Mouse (Mus musculus): ENCODE measurements around the gene Baz2b. TPM values are rescaled to one million over a fixed set of nuclear protein-coding genes. Genes with fewer than 3 reads are reported as not detected.

Gene Baz2b
- total and polyA plus RNA-seq, 2 experiments from 2014 or later, result 72.3 to 89.3 TPM

DNA sequence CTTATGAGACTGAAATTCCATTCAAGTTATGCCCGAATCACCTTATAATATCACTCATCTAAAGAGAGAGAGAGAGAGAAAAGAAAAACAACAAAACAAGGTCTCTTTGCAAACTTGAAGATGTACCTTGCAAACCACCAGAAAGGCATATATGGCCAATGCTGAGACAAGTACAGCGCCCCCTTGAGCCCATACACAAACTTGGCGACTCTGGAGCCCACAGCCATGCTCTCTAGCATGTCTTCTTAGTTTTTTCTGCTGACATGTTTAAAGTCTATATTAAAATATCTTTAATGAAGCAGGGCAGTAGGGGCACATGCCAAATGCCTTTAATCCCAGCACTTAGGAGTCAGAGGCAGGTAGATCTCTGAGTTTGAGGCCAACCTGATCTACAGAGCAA is 36.4 kb downstream of the Baz2b start:
- TF ChIP-seq CTCF (IDR thresholded peaks at IDR 0.05), result no peak

DNA sequence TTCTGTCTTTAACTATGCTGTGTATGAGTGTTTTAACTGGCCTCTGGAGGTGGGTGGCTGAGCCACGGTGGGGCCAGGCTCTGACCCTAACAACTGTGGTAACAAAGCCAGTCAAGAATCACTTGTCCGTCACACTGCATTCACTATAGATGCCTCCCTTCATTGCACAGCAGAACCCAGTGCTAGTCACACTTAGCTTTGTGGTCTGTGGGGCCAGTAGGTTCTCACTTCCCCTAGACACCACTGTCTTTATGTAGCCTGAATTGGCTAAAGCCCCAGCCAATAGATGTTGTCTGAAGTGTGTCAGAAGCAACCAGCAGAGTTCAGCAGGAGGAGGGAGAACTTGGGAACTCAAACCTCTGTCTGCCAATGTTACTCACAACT is 37.1 kb downstream of the Baz2b start:
- no peak overlapping the region for H3K4me3 ChIP-seq (ENCODE audit: low read depth, low read length)
- ATAC-seq (ENCODE audit: low FRiP score) (no peak), DNase-seq (ENCODE audit: low spot score) (no peak)
- 53% methylated on average over 2 of the region's 2 CpGs for WGBS
- no peak overlapping the region for H3K4me2 ChIP-seq (ENCODE audit: low read depth, low read length, poor library complexity, severe bottlenecking)
- no peaks in the 10 kb centered on the region for H3K9me3 ChIP-seq (ENCODE audit: low read length)
- H3K36me3 ChIP-seq (ENCODE audit: insufficient read depth, low read length), result no peaks in the 10 kb centered on the region
- no peaks in the 10 kb centered on the region for H3K4me1 ChIP-seq (ENCODE audit: insufficient read depth, low read length)
- no peak overlapping the region for H3K9ac ChIP-seq (replicated peaks; ENCODE audit: low read length, poor library complexity, severe bottlenecking)
- no peaks in the 10 kb centered on the region for H3K27me3 ChIP-seq (ENCODE audit: insufficient read depth, low read length)
- no peak overlapping the region for H3K27ac ChIP-seq (ENCODE audit: low read depth, low read length)
- no peak for TF ChIP-seq CTCF (IDR thresholded peaks at IDR 0.05)

More for the DNA sequence above, 36.4 kb downstream of the Baz2b start:
- no peak overlapping the region for H3K27ac ChIP-seq (ENCODE audit: low read depth, low read length)
- H3K36me3 ChIP-seq (ENCODE audit: insufficient read depth, low read length), result no peaks in the 10 kb centered on the region
- H3K9ac ChIP-seq (replicated peaks; ENCODE audit: low read length, poor library complexity, severe bottlenecking), result no peak overlapping the region
- H3K4me3 ChIP-seq (ENCODE audit: low read depth, low read length), result no peak overlapping the region
- no peak for DNase-seq (ENCODE audit: low spot score)
- no peaks in the 10 kb centered on the region for H3K4me1 ChIP-seq (ENCODE audit: insufficient read depth, low read length)
- no peaks in the 10 kb centered on the region for H3K27me3 ChIP-seq (ENCODE audit: insufficient read depth, low read length)
- no peaks in the 10 kb centered on the region for H3K9me3 ChIP-seq (ENCODE audit: low read length)
- ATAC-seq (ENCODE audit: low FRiP score), result no peak
- WGBS, result 56% methylated on average over 3 of the region's 3 CpGs
- no peak overlapping the region for H3K4me2 ChIP-seq (ENCODE audit: low read depth, low read length, poor library complexity, severe bottlenecking)

DNA sequence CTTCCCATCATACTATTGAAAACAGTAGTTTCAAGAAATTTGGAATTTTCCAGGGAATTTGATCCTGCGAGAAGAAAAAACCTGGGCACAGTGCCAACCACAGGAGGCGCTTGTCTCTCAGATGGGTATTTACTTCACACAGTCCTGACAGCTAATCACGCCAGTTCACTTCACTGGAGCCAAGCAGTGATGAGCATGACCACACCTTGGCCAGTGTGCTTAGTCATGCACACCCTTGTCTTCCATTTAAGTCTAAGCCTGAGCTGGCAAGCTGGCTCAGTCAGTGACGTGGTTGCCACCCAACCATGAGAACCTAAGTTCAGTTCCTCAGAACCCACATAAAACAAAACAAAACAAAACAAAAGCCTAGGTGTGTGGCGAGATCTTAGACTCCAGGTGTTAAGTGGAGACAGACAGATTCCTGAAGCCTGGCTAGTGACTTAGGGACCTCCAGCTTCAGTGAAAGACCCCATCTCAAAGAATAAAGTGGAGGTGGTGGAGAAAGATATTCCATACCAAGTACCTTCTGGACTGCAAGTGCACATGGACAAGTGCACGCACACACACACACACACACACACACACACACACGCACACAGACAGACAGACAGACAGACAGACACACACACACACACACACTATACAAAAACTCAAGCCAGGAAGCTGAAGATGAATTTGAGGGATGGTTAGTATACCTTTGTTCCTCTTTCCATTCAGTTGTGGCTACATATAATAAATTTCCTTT is 37.7 kb downstream of the Baz2b start:
- DNase-seq (ENCODE audit: low spot score) (peak; percentile 24), ATAC-seq (ENCODE audit: low FRiP score) (no peak)
- Histone ChIP-seq H3K36me3 (ENCODE audit: insufficient read depth, low read length) (no peaks in the 10 kb centered on the region), H3K9ac (replicated peaks; ENCODE audit: low read length, poor library complexity, severe bottlenecking) (no peak overlapping the region), H3K27me3 (ENCODE audit: insufficient read depth, low read length) (no peaks in the 10 kb centered on the region), H3K27ac (ENCODE audit: low read depth, low read length) (no peak overlapping the region), H3K4me1 (ENCODE audit: insufficient read depth, low read length) (no peaks in the 10 kb centered on the region), H3K9me3 (ENCODE audit: low read length) (no peaks in the 10 kb centered on the region), H3K4me2 (ENCODE audit: low read depth, low read length, poor library complexity, severe bottlenecking) (no peak overlapping the region), H3K4me3 (ENCODE audit: low read depth, low read length) (no peak overlapping the region)
- WGBS, result 67% methylated on average over 7 of the region's 7 CpGs
- no peak for TF ChIP-seq CTCF (IDR thresholded peaks at IDR 0.05)

DNA sequence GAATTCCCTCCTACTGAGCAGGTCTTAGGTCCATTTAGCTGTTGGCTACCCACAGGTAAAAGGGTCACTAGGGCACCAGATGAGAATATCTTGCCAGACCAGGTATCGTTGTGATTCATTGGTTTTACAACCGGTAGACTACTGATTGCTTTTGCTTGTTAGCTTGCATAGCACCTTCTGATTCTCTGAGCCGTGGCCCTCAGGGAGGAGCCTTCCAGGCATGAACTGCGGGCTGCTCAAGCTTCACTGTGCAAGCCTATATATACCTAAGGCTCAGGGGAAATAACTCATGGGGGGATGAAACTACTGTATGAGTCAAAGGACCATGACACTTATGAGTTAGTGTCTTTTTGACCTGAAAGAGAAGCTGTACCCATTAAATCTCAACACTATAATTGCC is 42.8 kb downstream of the Baz2b start:
- no peak for ATAC-seq (ENCODE audit: low FRiP score)
- 93% methylated on average over 4 of the region's 4 CpGs for WGBS
- TF ChIP-seq CTCF (IDR thresholded peaks at IDR 0.05), result no peak

DNA sequence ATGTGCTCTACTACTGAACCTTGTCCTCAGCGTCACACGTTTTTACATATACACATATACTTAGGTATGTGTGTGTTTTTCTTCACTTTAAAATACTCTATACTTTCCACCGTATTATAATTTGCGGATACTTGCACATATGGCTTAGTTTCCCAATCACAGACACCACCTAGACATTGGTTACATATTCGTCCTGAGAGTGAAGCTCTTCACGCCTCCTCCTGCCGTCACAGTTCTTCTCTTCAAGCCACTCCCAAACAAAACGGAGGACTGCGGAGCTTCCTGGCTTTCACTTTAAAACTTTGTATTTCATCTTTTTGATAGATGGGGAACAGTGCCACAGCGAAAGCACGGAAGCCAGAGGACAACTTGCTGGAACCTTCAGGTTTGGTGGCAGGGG is 44.0 kb downstream of the Baz2b start:
- TF ChIP-seq CTCF (IDR thresholded peaks at IDR 0.05), result no peak
- Histone ChIP-seq H3K4me2 (ENCODE audit: low read depth, low read length, poor library complexity, severe bottlenecking) (no peak overlapping the region), H3K36me3 (ENCODE audit: insufficient read depth, low read length) (no peaks in the 10 kb centered on the region), H3K4me1 (ENCODE audit: insufficient read depth, low read length) (no peaks in the 10 kb centered on the region), H3K27ac (ENCODE audit: low read depth, low read length) (no peak overlapping the region), H3K4me3 (ENCODE audit: low read depth, low read length) (no peak overlapping the region), H3K9ac (replicated peaks; ENCODE audit: low read length, poor library complexity, severe bottlenecking) (no peak overlapping the region), H3K27me3 (ENCODE audit: insufficient read depth, low read length) (no peaks in the 10 kb centered on the region), H3K9me3 (ENCODE audit: low read length) (no peaks in the 10 kb centered on the region)
- 96% methylated on average over 11 of the region's 11 CpGs for WGBS
- no peak for DNase-seq (ENCODE audit: low spot score)
- ATAC-seq (ENCODE audit: low FRiP score), result no peak

More for the DNA sequence above, 42.8 kb downstream of the Baz2b start:
- no peaks in the 10 kb centered on the region for H3K4me1 ChIP-seq (ENCODE audit: insufficient read depth, low read length)
- H3K36me3 ChIP-seq (ENCODE audit: insufficient read depth, low read length), result no peaks in the 10 kb centered on the region
- H3K9me3 ChIP-seq (ENCODE audit: low read length), result no peaks in the 10 kb centered on the region
- DNase-seq (ENCODE audit: low spot score), result no peak
- H3K27ac ChIP-seq (ENCODE audit: low read depth, low read length), result no peak overlapping the region
- no peak overlapping the region for H3K4me3 ChIP-seq (ENCODE audit: low read depth, low read length)
- no peaks in the 10 kb centered on the region for H3K27me3 ChIP-seq (ENCODE audit: insufficient read depth, low read length)
- no peak overlapping the region for H3K9ac ChIP-seq (replicated peaks; ENCODE audit: low read length, poor library complexity, severe bottlenecking)
- no peak overlapping the region for H3K4me2 ChIP-seq (ENCODE audit: low read depth, low read length, poor library complexity, severe bottlenecking)

DNA sequence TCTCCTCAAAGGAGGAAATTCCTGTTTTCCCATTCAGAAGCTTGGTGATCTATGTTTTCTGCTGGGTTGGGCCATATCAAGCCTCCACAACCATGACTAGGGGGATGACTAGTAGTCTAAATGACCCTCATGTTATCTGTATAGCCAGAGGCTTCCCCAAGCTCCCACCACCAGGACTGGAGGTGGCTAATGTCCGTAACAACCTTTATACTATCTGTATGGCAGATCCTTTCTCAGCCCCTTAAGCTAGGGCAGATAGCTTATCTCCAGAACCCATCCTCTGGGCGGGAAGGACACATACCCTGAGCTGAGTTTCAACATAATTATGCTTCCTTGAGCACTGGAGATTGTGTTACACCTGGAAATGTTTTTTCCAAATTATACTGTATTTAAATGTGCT is 45.9 kb downstream of the Baz2b start:
- no peak for TF ChIP-seq CTCF (IDR thresholded peaks at IDR 0.05)
- 79% methylated on average over 2 of the region's 2 CpGs for WGBS
- no peaks in the 10 kb centered on the region for H3K4me1 ChIP-seq (ENCODE audit: insufficient read depth, low read length)

More for the DNA sequence above, 45.9 kb downstream of the Baz2b start:
- DNase-seq (ENCODE audit: low spot score) (no peak), ATAC-seq (ENCODE audit: low FRiP score) (no peak)
- Histone ChIP-seq H3K4me2 (ENCODE audit: low read depth, low read length, poor library complexity, severe bottlenecking) (no peak overlapping the region), H3K27ac (ENCODE audit: low read depth, low read length) (no peak overlapping the region), H3K9me3 (ENCODE audit: low read length) (no peaks in the 10 kb centered on the region), H3K9ac (replicated peaks; ENCODE audit: low read length, poor library complexity, severe bottlenecking) (no peak overlapping the region), H3K27me3 (ENCODE audit: insufficient read depth, low read length) (no peaks in the 10 kb centered on the region), H3K36me3 (ENCODE audit: insufficient read depth, low read length) (no peaks in the 10 kb centered on the region; the same call in 1 of the 2 replicates), H3K4me3 (ENCODE audit: low read depth, low read length) (no peak overlapping the region)
